Mouse (Mus musculus) small intestine, adult 2 months (tissue): ENCODE measurements around the gene Gm9049. TPM values are rescaled to one million over a fixed set of nuclear protein-coding genes. Genes with fewer than 3 reads are reported as not detected.
A peak's percentile ranks its signal among the peaks of the same experiment; 100 is the strongest.
"Not testable (repeated sequence)": the region's sequence is repeated elsewhere in the genome, so short reads cannot be mapped to it uniquely, and the experiment has no call there.

Experiments
- H3K27ac ChIP-seq: fragments of 200-500 bp; 2 replicates; pipeline ENCODE4 v1.5.1; 2012; ENCODE audit warnings: low read depth, low read length, control low read depth, inconsistent platforms; ENCODE audit not compliant: insufficient read depth
- H3K27me3 ChIP-seq: fragments of 200-500 bp; 2 replicates; pipeline ENCODE4 v1.6.1; 2012; ENCODE audit warnings: mild to moderate bottlenecking, moderate library complexity, low read length, inconsistent platforms; ENCODE audit not compliant: control insufficient read depth, insufficient read depth
- H3K36me3 ChIP-seq: fragments of 200-500 bp; 2 replicates; pipeline ENCODE4 v1.6.1; 2012; ENCODE audit warnings: mild to moderate bottlenecking, low read length, control low read depth, inconsistent platforms; ENCODE audit not compliant: control insufficient read depth, insufficient read depth
- H3K4me1 ChIP-seq: fragments of 200-500 bp; 2 replicates; pipeline ENCODE4 v1.6.1; 2012; ENCODE audit warnings: low read length, inconsistent platforms, mixed read lengths; ENCODE audit not compliant: control insufficient read depth, insufficient read depth, insufficient read length
- H3K4me3 ChIP-seq: fragments of 200-500 bp; 2 replicates; pipeline ENCODE4 v1.5.1; 2012; ENCODE audit warnings: low read depth, mild to moderate bottlenecking, control low read depth, inconsistent platforms, low read length, moderate library complexity
- CTCF ChIP-seq: fragments of 200-500 bp; IDR thresholded peaks from 2 replicates; pipeline ENCODE4 v1.5.1; 2012; ENCODE audit warnings: low read depth, mild to moderate bottlenecking, control low read depth, inconsistent platforms, low read length, moderate library complexity, mixed read lengths; ENCODE audit not compliant: insufficient replicate concordance, insufficient read length; ENCODE audit errors: extremely low read depth
- POLR2A ChIP-seq: fragments of 200-500 bp; IDR thresholded peaks from 2 replicates; pipeline ENCODE4 v1.6.1; 2012; ENCODE audit warnings: low read depth, mild to moderate bottlenecking, control low read depth, inconsistent platforms, low read length, moderate library complexity
- WGBS: fragments of 180-500 bp; shearing (Covaris S2); methylation state at CpG from one replicate; pipeline ENCODE4 v1.1.7; 2018; 5-methylcytosine and 5-hydroxymethylcytosine counted together
- polyA plus RNA-seq: library from polyadenylated mRNA; depleted of rRNA; stranded (reverse); fragments of >200 nt; gene quantifications from 2 replicates; pipeline ENCODE4 v1.2.3, GENCODE M21; 2012; rRNA removed

The Gm9049 gene
- not detected in 2 replicates for polyA plus RNA-seq

DNA sequence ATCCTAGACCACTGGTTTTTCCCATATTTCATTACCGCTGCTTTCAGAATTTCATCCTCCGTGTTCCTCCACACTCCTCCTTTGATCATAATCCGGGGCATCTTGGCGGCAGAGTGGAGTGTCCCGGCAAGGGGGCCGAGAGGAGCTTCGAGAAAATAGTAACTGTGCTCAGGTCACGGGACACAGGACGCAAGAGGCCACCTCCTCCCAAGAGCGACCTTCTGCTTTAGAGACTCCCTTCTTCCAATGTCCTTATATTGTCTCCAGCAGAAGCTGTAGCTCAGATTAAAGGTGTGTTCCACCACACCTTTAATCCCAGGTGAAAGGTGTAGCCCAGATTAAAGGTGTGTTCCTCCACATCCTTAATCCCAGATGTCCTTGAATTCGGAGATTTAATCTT is at the start of gene Gm9049:
Gene Gm9049, minus strand, starts transcription at position 101 of the 400 bp plus-strand sequence.
- WGBS = 50% methylated on average over 1 of the region's 11 CpGs
- H3K36me3 ChIP-seq, H3K4me1 ChIP-seq, H3K27ac ChIP-seq, H3K27me3 ChIP-seq, H3K4me3 ChIP-seq: not testable (repeated sequence)

GRCm38 (mm10) chr10:118399917-118400316 is 46.0 kb upstream of the Gm9049 start:
- Histone ChIP-seq H3K36me3 (no peaks in the 10 kb centered on the region), H3K4me3 (no peak overlapping the region)
- WGBS = 86% methylated on average over 16 of the region's 16 CpGs

DNA sequence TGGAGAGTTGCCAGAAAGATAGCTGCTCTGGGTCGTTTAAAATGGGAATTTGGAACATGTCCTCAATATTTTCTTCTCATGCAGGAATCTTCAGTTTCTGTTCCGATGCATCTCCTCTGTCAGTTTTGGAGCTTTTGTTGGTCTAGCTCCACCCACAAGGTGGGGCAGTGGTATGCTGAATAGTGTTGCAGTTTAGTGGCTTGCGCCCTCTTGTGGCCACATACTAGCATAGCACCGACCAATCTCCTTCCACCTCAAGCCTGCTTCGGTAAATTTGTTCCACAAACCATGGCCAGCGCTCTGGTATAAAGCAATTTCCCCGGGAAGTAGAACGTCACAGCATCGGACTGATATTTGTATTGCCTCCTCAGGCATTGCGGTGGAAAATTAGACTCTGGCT is 16.5 kb upstream of the Gm9049 start:
- WGBS = 3% methylated on average over 10 of the region's 10 CpGs
- Histone ChIP-seq H3K4me1 (no peaks in the 10 kb centered on the region), H3K27ac (no peak overlapping the region), H3K4me3 (no peak overlapping the region), H3K27me3 (no peaks in the 10 kb centered on the region), H3K36me3 (no peaks in the 10 kb centered on the region)
- TF ChIP-seq POLR2A (no peak), CTCF (peak; percentile 90; the same call in 1 of the 2 replicates)

More at GRCm38 (mm10) chr10:118399917-118400316, 46.0 kb upstream of the Gm9049 start:
- Histone ChIP-seq H3K27me3 (no peaks in the 10 kb centered on the region; the same call in 1 of the 2 replicates), H3K4me1 (no peaks in the 10 kb centered on the region), H3K27ac (no peak overlapping the region)
- TF ChIP-seq POLR2A (no peak), CTCF (no peak)

- H3K4me1 ChIP-seq = no peaks in the 10 kb centered on the region
- H3K4me3 ChIP-seq = no peak overlapping the region
- no peak overlapping the region for H3K27ac ChIP-seq
- WGBS = 82% methylated on average over 9 of the region's 9 CpGs
- H3K36me3 ChIP-seq = no peaks in the 10 kb centered on the region
- no peaks in the 10 kb centered on the region for H3K27me3 ChIP-seq
- no peak for TF ChIP-seq CTCF
- no peak for TF ChIP-seq POLR2A
Measured at GRCm38 (mm10) chr10:118369518-118369917, 15.6 kb upstream of the Gm9049 start.

- WGBS = 58% methylated on average over 1 of the region's 14 CpGs
- H3K4me3 ChIP-seq, H3K4me1 ChIP-seq, H3K36me3 ChIP-seq, H3K27ac ChIP-seq, H3K27me3 ChIP-seq: not testable (repeated sequence)
Measured at GRCm38 (mm10) chr10:118348579-118348978, 5.3 kb downstream of the Gm9049 start, which contains the start of gene Gm9048. Gene Gm9048 (minus strand): TSS chr10:118348679.

DNA sequence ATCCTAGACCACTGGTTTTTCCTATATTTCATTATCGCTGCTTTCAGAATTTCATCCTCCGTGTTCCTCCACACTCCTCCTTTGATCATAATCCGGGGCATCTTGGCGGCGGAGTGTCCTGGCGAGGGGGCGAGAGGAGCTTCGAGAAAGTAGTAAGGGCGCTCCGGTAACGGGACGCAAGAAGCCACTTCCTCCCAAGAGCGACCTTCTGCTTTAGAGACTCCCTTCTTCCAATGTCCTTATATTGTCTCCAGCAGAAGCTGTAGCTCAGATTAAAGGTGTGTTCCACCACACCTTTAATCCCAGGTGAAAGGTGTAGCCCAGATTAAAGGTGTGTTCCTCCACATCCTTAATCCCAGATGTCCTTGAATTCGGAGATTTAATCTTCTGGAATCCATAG is 10.8 kb downstream of the Gm9049 start, which contains the start of gene Gm9046:
Gene Gm9046, minus strand, starts transcription at position 101 of the 400 bp plus-strand sequence.
- WGBS = no CpG with 5 or more reads among the region's 14 CpGs
- H3K36me3 ChIP-seq, H3K4me1 ChIP-seq, H3K27me3 ChIP-seq, H3K4me3 ChIP-seq, H3K27ac ChIP-seq: not testable (repeated sequence)

GRCm38 (mm10) chr10:118337731-118338130 is 16.2 kb downstream of the Gm9049 start, which contains the start of gene Gm9045:
Gene Gm9045 (minus strand): TSS chr10:118337831.
- not testable (repeated sequence) for H3K36me3 ChIP-seq, H3K4me3 ChIP-seq, H3K27me3 ChIP-seq, H3K4me1 ChIP-seq, H3K27ac ChIP-seq
- WGBS = no CpG with 5 or more reads among the region's 14 CpGs

DNA sequence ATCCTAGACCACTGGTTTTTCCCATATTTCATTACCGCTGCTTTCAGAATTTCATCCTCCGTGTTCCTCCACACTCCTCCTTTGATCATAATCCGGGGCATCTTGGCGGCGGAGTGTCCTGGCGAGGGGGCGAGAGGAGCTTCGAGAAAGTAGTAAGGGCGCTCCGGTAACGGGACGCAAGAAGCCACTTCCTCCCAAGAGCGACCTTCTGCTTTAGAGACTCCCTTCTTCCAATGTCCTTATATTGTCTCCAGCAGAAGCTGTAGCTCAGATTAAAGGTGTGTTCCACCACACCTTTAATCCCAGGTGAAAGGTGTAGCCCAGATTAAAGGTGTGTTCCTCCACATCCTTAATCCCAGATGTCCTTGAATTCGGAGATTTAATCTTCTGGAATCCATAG is 21.6 kb downstream of the Gm9049 start, which contains the start of gene Gm9044:
Gene Gm9044, minus strand, starts transcription at position 101 of the 400 bp plus-strand sequence.
- WGBS = no CpG with 5 or more reads among the region's 14 CpGs
- H3K27ac ChIP-seq, H3K4me3 ChIP-seq, H3K27me3 ChIP-seq, H3K36me3 ChIP-seq, H3K4me1 ChIP-seq: not testable (repeated sequence)

DNA sequence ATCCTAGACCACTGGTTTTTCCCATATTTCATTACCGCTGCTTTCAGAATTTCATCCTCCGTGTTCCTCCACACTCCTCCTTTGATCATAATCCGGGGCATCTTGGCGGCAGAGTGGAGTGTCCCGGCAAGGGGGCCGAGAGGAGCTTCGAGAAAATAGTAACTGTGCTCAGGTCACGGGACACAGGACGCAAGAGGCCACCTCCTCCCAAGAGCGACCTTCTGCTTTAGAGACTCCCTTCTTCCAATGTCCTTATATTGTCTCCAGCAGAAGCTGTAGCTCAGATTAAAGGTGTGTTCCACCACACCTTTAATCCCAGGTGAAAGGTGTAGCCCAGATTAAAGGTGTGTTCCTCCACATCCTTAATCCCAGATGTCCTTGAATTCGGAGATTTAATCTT is 27.0 kb downstream of the Gm9049 start, which contains the start of gene Gm9040:
Gene Gm9040, minus strand, starts transcription at position 101 of the 400 bp plus-strand sequence.
- H3K27ac ChIP-seq, H3K4me1 ChIP-seq, H3K36me3 ChIP-seq, H3K27me3 ChIP-seq, H3K4me3 ChIP-seq: not testable (repeated sequence)
- WGBS = no CpG with 5 or more reads among the region's 11 CpGs
